Mouse (Mus musculus) c-Kit-positive CD71-negative TER-119-negative erythroid progenitor cells, embryonic 14.5 days (primary cell): ENCODE results near the gene Pald1.

Experiments
- DNase-seq: peaks from one replicate; pipeline ENCODE4 v3.0.0-alpha.2; 2013; ENCODE audit warnings: low read depth

Gene Pald1

DNA sequence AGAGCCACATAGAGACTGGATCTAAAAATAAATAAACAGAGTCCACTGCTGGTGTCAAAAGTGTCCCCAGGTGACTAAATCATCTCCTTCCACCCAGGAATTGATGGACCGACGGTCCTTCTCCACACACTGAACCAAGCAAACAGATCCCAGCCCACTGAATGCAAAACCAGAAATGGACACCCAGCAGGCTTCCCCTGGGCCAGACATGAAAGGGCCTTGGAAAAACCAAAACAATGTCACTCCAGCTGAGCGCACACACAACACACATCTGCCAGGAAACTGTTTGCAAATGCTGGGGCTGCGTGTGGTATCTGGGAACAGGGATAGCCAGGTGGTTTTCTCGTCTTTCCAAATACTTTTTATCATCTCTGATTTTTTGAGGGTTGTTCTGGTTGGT is 13.6 kb downstream of the Pald1 start:
- no peak for DNase-seq

DNA sequence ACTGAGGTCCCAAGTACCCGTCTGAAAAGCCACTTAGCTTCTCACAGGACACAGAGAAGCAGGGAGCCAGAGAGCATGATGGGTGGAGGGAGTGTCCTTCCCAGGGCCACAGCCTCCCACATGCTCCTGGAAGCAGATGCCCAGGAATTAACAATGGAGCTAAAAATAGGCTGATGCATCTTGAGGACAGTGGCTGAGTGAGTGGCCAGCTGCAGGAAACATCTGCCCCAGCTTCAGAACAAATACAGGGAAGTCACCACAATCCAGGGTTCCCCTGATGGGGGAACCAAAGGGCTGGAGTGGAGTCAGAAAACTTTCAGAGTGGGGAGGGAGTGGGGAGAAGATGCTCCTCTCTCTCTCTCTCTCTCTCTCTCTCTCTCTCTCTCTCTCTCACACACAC is 17.4 kb downstream of the Pald1 start:
- no peak for DNase-seq

DNA sequence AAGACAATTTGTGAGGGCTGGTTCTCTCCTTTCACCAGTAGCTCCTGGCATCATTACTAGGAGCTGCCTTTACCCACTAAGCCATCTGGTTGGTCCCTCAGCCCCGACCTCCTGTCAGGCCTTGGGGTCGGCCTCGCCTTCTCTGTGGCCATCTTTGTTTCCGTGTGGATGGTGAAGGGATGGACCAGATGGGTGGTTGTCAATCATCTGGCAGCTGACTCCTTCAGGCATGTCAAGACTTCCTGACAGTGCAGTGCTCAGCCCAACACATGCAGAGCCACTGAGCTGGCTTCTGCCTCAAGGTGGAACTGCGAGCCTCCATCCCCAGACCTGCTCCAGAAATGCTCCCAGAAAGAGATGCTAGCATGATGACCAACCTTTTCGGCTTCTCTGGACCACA is 18.9 kb downstream of the Pald1 start:
- no peak for DNase-seq

DNA sequence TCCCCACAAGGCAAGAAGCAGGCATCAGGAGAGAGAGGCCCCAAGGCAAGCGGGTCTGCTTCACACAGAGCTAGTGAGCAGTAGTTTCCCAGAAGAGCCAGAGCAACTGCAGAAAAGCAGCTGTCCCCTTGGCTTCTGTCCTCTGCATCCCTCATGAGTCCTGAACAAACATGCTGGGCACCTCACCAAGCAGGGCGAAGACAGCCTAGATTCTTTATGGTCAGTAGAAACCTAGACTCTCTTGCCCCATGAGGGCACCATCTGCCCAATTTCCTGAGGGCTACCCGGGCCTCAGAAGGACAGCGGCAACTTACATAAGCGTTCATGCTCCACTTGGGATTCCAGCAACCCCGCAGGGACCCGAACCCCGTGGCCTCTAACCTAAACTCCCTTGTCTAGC is 20.3 kb downstream of the Pald1 start:
- DNase-seq, result no peak

DNA sequence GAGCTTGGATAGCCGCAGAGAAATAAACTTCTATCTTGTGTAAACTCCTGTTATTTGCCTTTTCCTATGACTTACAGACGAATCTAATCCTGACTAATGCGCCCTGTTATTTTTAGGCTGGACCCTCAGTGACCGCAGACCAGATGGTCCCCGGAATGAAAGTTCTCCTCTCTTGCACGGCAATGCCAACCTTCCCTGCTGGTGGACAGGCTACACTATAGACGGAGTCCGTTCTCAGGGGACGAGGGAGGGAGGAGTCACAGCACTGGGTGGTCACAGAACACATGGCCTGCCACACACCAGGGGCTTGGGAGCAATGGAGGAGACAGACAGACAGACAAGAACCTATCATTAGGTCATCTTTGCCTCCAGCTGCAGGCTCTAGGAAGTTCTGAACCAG is 20.8 kb downstream of the Pald1 start:
- no peak for DNase-seq

DNA sequence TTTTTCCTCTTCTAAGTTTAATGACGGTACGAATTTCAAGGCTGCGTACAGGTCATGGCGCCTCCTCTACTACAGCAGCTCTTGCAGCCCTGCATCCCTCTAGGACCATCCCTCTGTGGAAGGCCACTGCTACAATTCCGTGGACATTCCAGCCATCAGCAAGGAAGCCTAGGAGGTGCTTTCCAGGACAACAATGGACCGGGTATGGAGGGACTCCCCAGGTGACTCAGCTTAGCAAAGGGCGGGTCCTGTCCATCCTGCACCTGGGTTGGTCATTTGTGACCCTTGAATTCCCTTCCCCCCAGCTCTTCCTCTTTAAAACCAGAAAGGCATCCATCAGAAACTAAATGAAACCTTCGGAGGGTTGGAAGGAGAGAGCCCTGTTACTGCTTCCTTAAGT is 22.7 kb downstream of the Pald1 start:
- no peak for DNase-seq

DNA sequence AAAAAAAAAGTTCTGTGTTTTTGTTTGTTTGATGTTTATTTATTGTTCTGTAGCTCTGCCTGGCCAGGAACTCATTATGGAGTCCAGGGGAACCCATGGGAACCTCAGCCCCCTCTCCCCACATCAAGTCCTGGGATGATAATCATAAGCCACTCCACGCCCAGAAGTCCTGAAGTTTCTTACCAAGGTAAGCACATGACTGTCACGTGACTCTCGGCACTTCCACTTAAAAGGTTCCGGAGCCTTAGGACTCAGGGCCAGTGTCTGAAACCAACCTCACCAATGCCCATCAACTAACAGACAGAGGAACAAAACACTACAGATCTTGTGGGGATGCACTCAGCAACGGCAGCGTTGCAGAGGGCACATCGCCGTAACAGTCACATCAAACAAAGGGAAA is 23.9 kb downstream of the Pald1 start:
- DNase-seq, result no peak

DNA sequence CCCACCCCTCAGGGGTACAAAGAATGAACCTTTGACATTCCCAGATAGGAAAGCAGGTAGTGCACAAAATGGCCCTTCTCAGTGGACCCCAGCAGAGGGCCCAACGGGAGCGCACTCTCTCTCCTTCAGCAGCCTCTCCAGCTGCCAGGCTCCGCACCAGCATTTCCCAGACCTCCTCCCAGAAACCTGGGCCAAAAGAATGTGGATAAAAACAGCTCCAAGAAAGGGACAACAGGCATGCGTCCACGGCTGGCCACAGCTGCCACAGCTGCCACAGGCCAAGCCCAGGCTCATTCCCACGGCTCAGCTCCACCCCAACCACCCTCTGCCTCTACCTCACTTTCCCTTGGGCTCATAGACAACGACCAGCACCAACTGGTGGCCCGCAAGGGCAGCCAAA is 25.7 kb downstream of the Pald1 start:
- DNase-seq, result no peak

DNA sequence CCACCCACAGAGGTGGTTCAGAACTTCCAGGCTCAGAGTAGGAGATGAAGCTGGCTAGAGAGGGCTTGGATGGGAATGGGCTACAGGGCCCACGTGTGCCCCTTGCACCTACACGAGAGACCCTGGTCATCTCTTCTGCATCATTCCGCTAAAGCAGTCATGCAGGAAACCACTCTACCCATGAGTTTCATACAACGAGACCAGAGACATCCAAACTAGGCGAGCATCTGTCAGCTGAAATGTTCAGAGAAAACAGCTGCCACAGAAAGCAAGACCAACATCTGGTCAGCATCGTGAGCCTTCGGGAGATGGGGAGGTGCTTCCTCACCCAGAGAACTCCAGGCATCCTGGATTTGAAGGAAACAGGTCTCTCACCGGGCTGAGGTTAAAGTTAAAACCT is 26.8 kb downstream of the Pald1 start:
- DNase-seq, result no peak

DNA sequence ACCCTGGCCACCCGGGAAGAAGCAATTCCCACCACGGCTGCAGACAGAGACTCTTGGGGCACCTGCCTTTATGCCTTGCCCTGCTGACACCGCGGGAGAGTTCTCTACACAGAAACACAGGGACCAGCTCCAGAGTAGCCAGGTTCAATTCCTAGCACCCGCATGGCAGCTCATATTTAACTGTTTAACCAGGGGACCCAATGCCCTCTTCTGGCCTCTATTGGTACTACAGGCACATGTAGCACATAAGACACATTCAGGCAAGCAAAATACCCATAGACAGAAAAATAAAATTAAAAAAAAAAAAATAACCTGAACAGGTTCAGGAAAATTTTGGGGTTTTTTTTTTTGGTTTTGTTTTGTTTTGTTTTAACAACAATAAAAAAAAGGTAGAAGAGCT is 27.2 kb downstream of the Pald1 start:
- DNase-seq, result no peak

DNA sequence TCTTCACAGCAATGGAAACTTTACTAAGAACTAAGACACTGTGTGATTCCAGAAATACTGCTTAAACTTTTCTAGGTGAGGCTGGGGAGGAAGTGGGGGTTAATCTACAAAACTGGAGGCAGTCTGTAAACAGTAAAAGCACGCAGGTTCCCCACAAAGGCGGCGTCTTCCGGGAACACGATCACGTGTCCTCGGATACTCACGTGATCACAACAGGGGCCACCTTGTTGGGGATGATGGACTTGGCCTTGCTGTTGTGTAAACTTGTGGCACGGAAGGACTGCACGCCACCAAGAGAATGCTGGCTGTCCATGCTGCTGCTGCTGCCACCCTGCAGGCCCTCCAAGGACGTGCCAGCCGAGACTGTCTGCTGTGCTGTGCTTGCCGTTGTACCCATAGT is 27.7 kb downstream of the Pald1 start:
- DNase-seq, result no peak

DNA sequence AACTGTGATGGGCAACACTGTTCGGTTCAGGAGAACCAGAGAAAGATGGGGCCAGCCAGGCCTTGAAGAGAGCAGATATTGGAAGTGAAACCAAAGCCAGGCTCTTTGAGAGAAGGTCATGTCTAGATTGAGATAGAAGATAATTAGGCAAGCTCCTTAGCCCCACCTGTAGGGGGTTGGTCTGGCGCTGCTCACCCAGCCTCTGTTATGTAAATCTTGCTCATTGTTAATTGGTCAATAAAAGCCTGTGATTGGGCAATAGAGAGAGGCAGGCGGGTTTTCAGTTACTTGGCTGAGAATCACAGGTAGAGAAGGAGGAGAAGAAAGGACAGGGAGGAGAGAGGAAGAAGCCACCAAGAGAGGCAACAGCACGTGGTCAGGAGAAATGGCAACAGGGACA is 32.1 kb downstream of the Pald1 start:
- DNase-seq, result no peak

DNA sequence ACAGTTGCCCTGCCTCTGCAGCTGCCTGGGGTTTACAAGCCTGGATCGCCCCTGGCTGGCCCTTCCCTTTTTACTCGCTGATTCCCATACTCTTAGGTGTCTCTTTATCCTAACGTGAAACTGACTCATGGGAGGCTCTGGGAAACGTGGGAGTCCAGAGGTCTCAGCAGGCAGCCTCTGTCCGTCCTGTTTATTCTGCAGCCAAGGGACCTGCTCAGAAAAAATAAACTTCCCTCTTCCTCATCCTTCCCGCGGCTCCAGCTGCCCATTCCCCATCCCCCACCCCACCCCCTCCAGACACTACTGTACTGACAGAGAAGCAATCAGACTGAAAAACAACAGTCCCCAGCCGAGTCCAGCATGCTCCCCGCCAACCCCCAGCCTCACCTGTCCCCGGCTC is 37.0 kb downstream of the Pald1 start:
- no peak for DNase-seq

DNA sequence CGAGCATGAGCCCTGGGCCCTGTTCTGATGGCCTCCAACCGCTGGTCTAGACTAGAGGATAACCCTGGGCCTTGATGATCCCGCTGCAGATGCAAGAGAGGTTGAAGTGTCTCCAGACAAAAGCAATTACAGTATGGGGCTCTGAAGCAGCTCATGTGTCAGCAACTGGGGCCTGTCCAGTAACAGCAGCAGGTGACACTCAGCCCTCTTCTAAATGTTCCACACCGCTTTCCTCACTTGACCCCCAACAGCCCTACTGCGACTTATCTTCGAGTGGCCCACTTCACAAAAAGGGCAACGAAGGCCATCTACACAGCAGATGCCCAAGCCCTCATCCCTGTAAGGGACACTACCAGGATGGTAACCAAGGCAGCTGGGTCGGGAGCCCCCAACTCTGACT is 38.2 kb downstream of the Pald1 start:
- DNase-seq, result no peak

DNA sequence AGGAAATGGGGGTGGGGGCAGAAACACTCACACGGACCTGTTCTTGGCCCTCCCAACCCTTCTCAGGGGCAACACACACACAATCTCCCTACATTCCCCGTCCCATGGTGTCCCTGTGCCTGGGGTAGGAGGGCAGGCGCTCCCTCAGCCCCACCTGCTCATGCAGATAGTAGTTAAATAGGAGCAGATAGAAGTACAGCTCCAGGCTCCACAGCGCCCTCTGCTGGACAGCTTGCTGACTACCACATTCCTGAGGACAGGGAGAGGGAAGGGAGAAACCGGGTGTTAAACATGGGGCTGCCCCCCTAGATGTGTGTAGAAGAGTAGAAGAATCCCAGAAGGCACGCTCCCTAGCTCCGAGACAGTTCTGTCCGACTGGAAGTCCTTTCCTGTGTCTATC is 39.4 kb downstream of the Pald1 start:
- peak; percentile 47 for DNase-seq

DNA sequence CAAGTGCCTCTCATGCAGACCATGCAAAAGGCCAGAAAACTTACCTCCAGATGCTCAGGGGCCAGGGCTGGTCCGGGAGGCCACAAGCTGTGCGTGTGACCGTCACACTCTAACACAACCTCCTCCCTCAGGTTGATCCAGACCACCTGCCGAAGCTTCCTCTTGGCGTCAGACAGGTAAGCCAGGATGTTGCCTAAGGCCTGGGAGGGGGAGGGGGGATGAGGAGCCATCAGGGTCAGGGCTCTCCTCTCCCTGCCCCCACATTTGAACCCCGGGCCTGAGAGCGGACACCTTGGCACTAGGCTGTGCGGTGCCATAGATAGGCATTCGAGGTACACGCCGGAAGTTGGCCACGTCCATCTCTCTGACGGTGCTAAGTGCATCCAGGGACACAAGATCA is 40.6 kb downstream of the Pald1 start:
- DNase-seq, result no peak

DNA sequence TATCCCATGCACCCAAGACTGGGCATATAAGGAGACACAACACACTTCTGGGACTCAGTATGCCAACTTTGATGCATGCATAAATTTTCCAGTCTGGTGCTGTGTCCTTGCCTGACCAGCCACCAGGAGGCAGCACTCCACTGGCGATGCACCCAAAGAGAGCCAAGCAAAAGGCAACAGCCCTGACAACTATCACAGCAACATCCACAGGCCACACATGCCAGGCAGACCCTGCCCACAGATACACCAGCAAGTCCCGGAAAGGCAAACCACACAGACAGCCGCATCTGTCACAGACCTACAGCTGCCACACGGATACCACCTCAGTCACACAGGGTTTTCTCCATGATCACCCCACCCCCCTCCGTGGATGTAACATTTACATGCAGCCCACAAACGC is 41.8 kb downstream of the Pald1 start:
- DNase-seq, result peak; percentile 47

DNA sequence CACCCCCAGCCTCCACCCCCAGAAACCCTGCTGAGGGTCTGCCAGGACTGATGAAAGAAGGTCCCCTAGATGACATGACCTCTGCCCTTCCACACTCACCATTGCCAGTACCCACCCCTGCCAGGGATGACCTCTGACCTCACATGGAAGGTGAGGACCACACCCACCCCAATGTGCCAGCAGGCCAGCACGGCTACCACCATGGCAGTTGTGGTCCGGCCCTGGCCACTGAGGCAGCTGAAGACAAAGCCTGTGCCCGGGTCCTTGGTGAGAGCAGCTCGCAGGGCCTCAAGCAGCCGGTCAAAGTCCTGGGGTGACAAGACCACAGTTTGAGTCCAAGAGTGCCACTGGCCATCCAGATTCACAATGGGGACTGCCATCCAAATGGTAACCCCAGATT is 42.3 kb downstream of the Pald1 start:
- DNase-seq, result no peak

DNA sequence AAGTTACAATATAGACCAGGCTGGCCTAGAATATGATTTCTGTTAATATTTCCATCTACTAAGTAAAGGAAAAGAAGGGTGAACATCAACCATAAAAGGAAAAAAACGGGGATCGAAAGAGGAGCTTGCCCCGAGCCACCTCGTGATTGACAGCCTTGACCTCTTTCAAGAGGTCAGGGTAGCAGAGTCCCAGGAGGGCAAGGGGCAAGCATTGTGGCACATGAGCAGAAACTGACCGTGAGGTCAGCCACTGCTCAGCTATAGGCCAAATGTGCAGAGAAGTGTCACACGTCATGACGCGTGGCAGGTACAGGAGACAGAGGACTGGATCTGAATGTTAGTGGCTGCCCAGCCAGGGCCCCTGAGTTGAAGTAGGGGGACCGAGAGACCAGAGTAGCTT is 43.1 kb downstream of the Pald1 start:
- DNase-seq, result no peak

DNA sequence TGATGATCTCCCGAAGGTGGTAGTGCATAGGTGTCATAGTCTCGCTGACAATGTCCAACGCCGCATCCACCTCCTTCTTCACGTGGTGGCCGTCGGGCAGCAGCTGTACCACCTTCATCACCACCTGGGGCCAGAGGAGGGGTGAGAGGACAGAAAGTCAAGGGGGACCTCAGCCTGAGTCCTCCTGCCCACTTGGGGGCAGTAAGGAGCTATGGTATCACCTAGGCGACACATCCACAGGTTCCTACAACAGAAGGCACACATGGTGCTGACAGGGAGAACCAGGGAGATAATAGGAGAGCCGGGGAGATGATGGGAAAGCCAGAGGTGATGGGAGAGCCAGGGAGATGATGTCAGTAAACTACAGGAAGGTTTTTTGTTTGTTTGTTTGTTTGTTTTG is 44.1 kb downstream of the Pald1 start:
- DNase-seq, result no peak

DNA sequence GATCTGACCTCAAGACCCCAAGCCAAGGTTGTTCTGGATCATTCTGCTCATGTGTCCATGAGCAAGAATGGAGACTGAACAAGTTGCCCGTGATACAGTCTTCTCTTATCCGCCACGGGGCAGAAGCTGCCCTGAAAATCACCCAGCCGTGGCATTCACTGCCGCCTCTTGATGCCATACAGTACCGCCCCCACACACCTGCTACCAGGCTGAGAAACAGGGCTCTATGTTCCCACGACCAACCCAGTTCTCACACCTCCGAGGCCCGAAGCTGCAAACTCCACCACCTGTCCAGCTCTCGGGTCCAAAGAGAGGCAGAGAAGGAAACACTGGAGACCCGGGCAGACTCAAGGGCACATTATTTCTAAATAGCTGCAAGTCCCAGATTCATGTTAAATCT is 45.7 kb downstream of the Pald1 start:
- no peak for DNase-seq

DNA sequence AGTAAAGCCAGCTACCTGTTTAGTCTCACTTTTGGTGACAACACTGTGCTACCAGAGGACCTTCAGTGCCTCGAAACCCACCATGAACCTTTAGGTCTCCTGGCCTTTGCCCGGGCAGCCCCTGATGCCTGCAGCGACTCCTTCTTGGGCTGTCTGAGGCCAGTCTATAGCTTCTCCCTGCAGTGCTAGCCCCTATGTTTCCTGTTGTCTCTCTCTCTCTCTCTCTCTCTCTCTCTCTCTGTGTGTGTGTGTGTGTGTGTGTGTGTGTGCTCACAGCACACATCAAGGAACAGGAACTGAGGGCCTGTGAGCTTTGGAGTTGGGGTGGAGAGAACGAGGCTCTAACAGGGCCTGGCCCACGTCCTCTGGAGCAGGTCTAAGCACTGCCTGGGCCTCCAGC is 46.7 kb downstream of the Pald1 start:
- DNase-seq, result no peak

DNA sequence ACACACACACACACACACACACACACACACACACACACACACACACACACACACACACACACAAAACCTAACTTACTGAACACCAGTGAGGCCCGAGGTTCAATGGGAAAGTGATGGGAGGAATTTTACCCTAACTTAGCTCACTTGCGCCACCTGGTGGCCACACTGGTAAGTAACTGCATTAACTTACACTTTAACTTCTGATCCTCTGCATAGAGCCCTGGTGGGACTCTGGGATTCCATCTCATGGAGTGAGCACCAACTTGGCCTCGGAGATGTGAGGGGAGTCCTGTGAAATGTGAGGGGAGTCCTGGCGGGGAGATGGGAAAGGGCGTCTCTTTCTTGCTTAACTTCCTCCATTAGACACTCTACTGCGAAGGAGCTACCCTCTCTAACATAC is 47.2 kb downstream of the Pald1 start:
- peak; percentile 78 for DNase-seq

DNA sequence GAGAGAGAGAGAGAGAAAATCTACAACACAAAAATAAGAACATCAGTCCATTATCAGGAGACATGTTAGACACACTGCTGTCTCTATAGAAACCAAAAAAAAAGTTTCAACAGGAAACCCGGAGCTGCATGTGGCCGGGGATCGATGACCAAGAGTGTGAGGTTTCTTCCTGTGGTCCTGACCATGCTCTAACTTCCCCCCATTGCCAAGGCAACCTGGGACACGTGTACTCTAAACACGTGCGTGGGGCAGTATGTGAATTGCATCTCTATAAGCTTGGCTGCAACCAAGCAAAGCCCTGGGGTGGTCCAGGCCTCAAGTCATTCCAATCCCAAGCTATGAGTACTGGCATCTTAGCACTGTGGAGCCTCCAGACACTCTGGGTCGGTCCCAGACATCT is 48.8 kb downstream of the Pald1 start:
- no peak for DNase-seq

DNA sequence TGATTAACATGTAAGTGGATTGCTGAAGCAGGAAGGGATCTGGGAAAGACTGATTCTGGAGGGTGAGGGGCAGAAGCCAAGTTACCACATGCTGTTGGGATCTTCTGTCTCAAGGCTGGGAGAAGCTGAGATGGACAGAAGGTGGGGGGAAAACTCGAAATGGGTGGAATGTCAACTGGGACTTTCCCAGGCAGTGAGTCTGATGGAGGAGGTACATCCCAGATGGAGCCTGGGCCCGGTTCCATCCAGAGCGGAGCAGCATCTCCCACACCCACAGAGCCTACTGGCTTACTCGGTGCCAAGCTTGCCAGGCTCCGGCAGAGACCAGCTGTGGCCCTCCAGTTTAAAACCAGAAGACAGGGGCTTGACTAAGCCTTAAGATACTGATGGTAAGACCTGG is 52.3 kb downstream of the Pald1 start:
- no peak for DNase-seq

DNA sequence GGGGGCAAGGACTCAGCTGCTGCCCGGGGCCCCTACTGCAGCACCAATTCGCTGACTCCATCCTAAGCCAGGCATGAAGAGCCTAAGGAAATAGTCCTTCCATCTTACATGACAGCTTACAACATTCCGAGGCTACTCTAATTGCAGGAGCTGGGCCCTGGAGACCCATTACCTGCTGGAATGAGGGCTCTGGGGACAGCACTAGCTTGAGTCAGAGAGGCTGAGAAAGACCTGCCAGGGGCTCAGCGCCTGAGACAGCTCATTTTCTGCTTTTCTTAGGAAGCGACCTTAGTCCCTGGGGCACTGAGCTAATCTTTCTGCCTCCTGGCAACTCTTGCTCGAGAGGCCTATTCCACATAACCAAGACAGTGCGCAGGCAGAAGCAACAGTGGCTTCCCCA is 54.4 kb downstream of the Pald1 start:
- DNase-seq, result no peak
